Mouse (Mus musculus) hematopoietic stem cell, adult 5-6 weeks (primary cell): ENCODE results near the gene Olfr1353. TPM values are rescaled to one million over a fixed set of nuclear protein-coding genes. Genes with fewer than 3 reads are reported as not detected.
"Not testable (repeated sequence)": the region's sequence is repeated elsewhere in the genome, so short reads cannot be mapped to it uniquely, and the experiment has no call there.

ENCODE experiments used
- ATAC-seq, 2 experiments: fragments of 125-278 bp in 1 of 2; replicated peaks in 1 of 2; 2 replicates each; pipeline ENCODE4 v1.8.0; 2016 to 2017; ENCODE audit warnings: inconsistent platforms in 2 of 2, mild to moderate bottlenecking in 2 of 2, moderate number of reproducible peaks in 2 of 2, low read depth in 1 of 2, moderate TSS enrichment in 1 of 2; ENCODE audit not compliant: low FRiP score in 2 of 2, poor library complexity in 2 of 2, severe bottlenecking in 2 of 2, insufficient read depth in 1 of 2, low TSS enrichment in 1 of 2
- total RNA-seq: library from RNA; stranded (forward); fragments of 172-1452, 232-1000 nt; gene quantifications from 2 replicates; pipeline ENCODE4 v1.2.3, GENCODE M21; 2017

Olfr1353 gene
- not detected in 2 replicates for total RNA-seq

GRCm38 (mm10) chr10:78963009-78963408 lies at the start of gene Olfr1353:
TSS of gene Olfr1353 (plus strand) at chr10:78963309.
- not testable (repeated sequence) for ATAC-seq

- not testable (repeated sequence) for ATAC-seq
These were observed 12.8 kb upstream of the Olfr1353 start, which contains the start of gene Olfr8 for GRCm38 (mm10) chr10:78950336-78950735. TSS of gene Olfr8 (plus strand) at chr10:78950636.

GRCm38 (mm10) chr10:78980750-78981149 lies 17.6 kb downstream of the Olfr1353 start, which contains the start of gene Olfr1352:
TSS of gene Olfr1352 (plus strand) at chr10:78981050.
- no peak for ATAC-seq

GRCm38 (mm10) chr10:79012172-79012571 lies 49.1 kb downstream of the Olfr1353 start, which contains the start of gene Olfr1351:
TSS of gene Olfr1351 (plus strand) at chr10:79012472.
- ATAC-seq, result no peak

Other genes starting within 250 kb of the Olfr1353 start
- gene Casp14, start 245.0 kb upstream of the Olfr1353 start, total RNA-seq, result not detected in 2 replicates
- not detected in 2 replicates for gene Ccdc105, start 210.2 kb upstream of the Olfr1353 start, total RNA-seq
- gene Slc1a6, start 182.8 kb upstream of the Olfr1353 start, total RNA-seq, result not detected in 2 replicates
- not detected in 2 replicates for gene Olfr1356, start 111.1 kb upstream of the Olfr1353 start, total RNA-seq
- gene Olfr1355, start 87.8 kb upstream of the Olfr1353 start, total RNA-seq, result not detected in 2 replicates
- not detected in 2 replicates for gene Olfr1354, start 50.1 kb upstream of the Olfr1353 start, total RNA-seq
- not detected in 2 replicates for gene Olfr8, start 12.7 kb upstream of the Olfr1353 start, total RNA-seq
- gene Olfr1352, start 17.7 kb downstream of the Olfr1353 start, total RNA-seq, result not detected in 2 replicates
- not detected in 2 replicates for gene Olfr1351, start 49.2 kb downstream of the Olfr1353 start, total RNA-seq
- gene Olfr57, start 65.4 kb downstream of the Olfr1353 start, total RNA-seq, result not detected in 2 replicates
- gene 2610008E11Rik, start 134.3 kb downstream of the Olfr1353 start, total RNA-seq, result 34.4 and 42.6 TPM in 2 replicates
- not detected in 2 replicates for gene Vmn2r80, start 185.5 kb downstream of the Olfr1353 start, total RNA-seq